Mouse (Mus musculus) olfactory bulb, adult 2 months (tissue): ENCODE measurements around the gene Helt.

ENCODE experiments used
- CTCF ChIP-seq: fragments of 200-500 bp; IDR thresholded peaks from 2 replicates; pipeline ENCODE4 v1.5.1; 2012; ENCODE audit warnings: low read depth, mild to moderate bottlenecking, low read length, moderate library complexity; ENCODE audit not compliant: insufficient read depth
- POLR2A ChIP-seq: fragments of 200-500 bp; IDR thresholded peaks from 2 replicates; pipeline ENCODE4 v1.6.1; 2012; ENCODE audit warnings: mild to moderate bottlenecking, low read depth, low read length, moderate library complexity; ENCODE audit not compliant: insufficient read depth

GRCm38 (mm10) chr8:46302121-46302520, 7.7 kb upstream of the Helt start:
- TF ChIP-seq CTCF (no peak), POLR2A (no peak)
